Mouse (Mus musculus) lung, adult 2 months (tissue): ENCODE results near the gene Olfr1164. TPM values are rescaled to one million over a fixed set of nuclear protein-coding genes. Genes with fewer than 3 reads are reported as not detected.

ENCODE experiments used
- DNase-seq: peaks from one replicate; pipeline ENCODE4 v3.0.0; 2022
- H3K4me1 ChIP-seq: fragments of 200-500 bp; 2 replicates; pipeline ENCODE4 v1.6.1; 2011; ENCODE audit warnings: low read length; ENCODE audit not compliant: control insufficient read depth, insufficient read depth
- H3K4me3 ChIP-seq: fragments of 200-500 bp; replicated peaks from 2 replicates; pipeline ENCODE3; 2011; ENCODE audit warnings: low read depth, mild to moderate bottlenecking, control low read depth, low read length; ENCODE audit errors: extremely low read depth
- CTCF ChIP-seq: fragments of 200-500 bp; IDR thresholded peaks from 2 replicates; pipeline ENCODE4 v1.5.1; 2011; ENCODE audit warnings: mild to moderate bottlenecking, low read length, control low read depth; ENCODE audit not compliant: insufficient read depth
- POLR2A ChIP-seq: fragments of 200-500 bp; IDR thresholded peaks from 2 replicates; pipeline ENCODE4 v1.6.1; 2011; ENCODE audit warnings: low read depth, mild to moderate bottlenecking, control low read depth, low read length, borderline replicate concordance; ENCODE audit errors: extremely low read depth
- WGBS: fragments of 180-500 bp; shearing (Covaris S2); methylation state at CpG from one replicate; pipeline ENCODE4 v1.1.7; 2018; 5-methylcytosine and 5-hydroxymethylcytosine counted together
- polyA plus RNA-seq: library from polyadenylated mRNA; depleted of rRNA; stranded (reverse); fragments of >200 nt; gene quantifications from 2 replicates; pipeline ENCODE4 v1.2.3, GENCODE M21; 2012; rRNA removed

Olfr1164 gene
- polyA plus RNA-seq = not detected in 2 replicates

DNA sequence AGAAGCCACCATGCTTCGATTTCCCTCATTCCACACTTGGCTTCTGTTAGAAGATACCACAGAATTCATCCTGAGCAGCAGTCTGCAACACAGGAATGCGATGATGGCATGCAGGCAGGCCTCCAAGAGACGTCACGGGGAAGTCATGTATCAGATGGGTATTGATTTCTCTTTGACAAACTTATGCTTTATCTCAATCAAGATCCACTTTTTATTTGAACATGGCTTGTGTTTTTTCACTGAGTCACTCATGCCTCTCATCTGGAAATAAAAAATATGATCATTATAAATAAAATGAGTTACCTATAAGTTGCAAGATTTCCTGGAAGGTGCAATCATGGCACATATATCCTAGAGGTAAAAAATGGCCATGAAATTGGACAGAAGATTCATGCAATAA is at the start of gene Olfr1164:
Gene Olfr1164, minus strand, starts transcription at position 101 of the 400 bp plus-strand sequence.
- WGBS = 73% methylated on average over 4 of the region's 4 CpGs
- Histone ChIP-seq H3K4me3 (no peak within 1 kb of the TSS), H3K4me1 (no peaks in the 10 kb centered on the region)
- TF ChIP-seq POLR2A (no peak), CTCF (no peak)
- DNase-seq = no peak

DNA sequence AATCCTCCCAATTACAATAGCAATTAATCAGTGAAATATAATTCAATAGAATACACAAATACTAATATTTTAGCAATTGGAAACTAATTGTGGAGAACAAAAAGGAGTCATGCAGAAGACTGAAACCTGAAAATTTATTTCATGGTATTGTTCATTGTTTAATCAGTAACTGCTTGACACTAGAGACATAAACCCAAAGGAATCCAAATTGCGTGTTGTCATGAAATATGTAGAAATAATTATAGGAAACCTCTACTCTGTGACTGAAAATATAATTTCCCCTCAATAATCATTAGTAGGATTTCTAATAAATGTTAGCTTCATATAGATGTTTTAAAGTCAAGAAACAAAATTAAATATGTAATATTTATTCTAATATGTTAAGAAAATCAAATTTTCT is 34.4 kb upstream of the Olfr1164 start, which contains the start of gene Olfr1166:
Gene Olfr1166, minus strand, starts transcription at position 101 of the 400 bp plus-strand sequence.
- DNase-seq = no peak
- no peak within 1 kb of the TSS for H3K4me3 ChIP-seq
- no peaks in the 10 kb centered on the region for H3K4me1 ChIP-seq
- WGBS = 92% methylated on average over 1 of the region's 1 CpGs
- TF ChIP-seq POLR2A (no peak), CTCF (no peak)

DNA sequence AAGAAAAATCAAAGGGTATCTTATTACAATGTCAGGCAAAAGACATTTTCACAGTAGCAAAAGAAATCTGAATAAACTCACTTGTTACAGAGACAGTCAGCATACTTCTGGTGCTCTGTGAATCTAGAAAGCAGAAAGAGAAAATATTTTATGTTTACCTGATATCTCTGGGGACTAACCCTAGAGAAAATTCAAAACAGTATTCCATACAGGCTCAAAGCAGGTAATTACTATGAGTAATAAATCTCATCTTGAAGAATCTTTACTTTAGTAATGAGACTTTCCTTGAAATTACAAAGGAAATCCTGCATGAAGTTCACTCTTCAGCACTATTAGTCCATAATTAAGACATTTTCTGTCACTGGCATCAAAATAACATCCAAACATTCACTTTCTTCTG is 22.0 kb downstream of the Olfr1164 start, which contains the start of gene Olfr1163:
Gene Olfr1163, minus strand, starts transcription at position 101 of the 400 bp plus-strand sequence.
- DNase-seq = no peak
- Histone ChIP-seq H3K4me3 (no peak within 1 kb of the TSS), H3K4me1 (no peaks in the 10 kb centered on the region)
- TF ChIP-seq POLR2A (no peak), CTCF (no peak)

DNA sequence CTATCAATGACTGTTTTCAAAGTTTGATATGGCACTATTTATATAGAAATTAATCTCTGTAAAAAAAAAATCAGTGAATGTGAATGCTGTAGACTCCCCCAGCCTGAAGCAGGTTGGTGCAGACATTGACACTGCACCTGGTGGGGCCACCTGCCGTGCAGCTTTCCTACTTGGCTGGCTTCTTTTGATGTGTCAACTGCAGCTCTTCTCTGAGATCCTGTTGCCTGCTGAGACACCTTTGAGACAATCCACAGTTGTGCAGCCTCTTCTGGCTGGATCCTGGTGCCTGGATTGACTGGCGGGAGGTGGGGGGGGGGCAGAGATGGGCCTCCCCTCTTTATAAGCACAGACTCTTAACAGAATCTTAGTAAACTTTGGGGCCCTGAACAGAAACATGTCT is 30.2 kb downstream of the Olfr1164 start:
- no peak for TF ChIP-seq POLR2A
- TF ChIP-seq CTCF = no peak
- Histone ChIP-seq H3K4me1 (no peaks in the 10 kb centered on the region), H3K4me3 (no peak overlapping the region)
- WGBS = 84% methylated on average over 2 of the region's 2 CpGs
- no peak for DNase-seq

DNA sequence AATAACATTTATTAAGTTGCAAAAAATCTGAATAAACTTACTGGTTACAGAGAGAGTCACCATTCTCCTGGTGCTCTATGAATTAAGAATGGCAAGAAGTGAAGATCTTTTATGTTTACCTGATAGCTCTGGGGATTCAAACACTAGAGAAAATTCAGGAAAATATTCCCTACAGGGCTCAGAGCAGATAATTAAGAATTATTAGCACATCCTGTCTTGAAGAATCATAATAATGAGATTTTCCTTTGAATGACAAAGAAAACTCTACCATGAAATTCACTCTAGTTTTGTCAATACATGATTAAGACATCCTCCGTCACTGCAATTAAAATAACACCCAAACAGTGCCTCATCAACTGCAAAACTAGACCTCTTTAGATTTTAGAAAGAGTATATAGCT is 42.7 kb downstream of the Olfr1164 start, which contains the start of gene Olfr1162:
Gene Olfr1162, minus strand, starts transcription at position 101 of the 400 bp plus-strand sequence.
- no peak within 1 kb of the TSS for H3K4me3 ChIP-seq
- TF ChIP-seq CTCF (no peak), POLR2A (no peak)
- H3K4me1 ChIP-seq = no peaks in the 10 kb centered on the region
- WGBS = 78% methylated on average over 1 of the region's 1 CpGs
- no peak for DNase-seq

Other genes with a start within 250 kb of the Olfr1164 start
- not detected in 2 replicates for gene Olfr1150-ps1, start 250.0 kb downstream of the Olfr1164 start, polyA plus RNA-seq
- gene Olfr1151, start 238.1 kb downstream of the Olfr1164 start, polyA plus RNA-seq = not detected in 2 replicates
- gene Olfr1152, start 227.5 kb downstream of the Olfr1164 start, polyA plus RNA-seq = not detected in 2 replicates
- not detected in 2 replicates for gene Olfr1153, start 199.0 kb downstream of the Olfr1164 start, polyA plus RNA-seq
- not detected in 2 replicates for gene Olfr1154, start 188.8 kb downstream of the Olfr1164 start, polyA plus RNA-seq
- not detected in 2 replicates for gene Olfr1155, start 148.8 kb downstream of the Olfr1164 start, polyA plus RNA-seq
- not detected in 2 replicates for gene Olfr1156, start 140.9 kb downstream of the Olfr1164 start, polyA plus RNA-seq
- gene Olfr1157, start 125.7 kb downstream of the Olfr1164 start, polyA plus RNA-seq = not detected in 2 replicates
- gene Olfr74, start 119.3 kb downstream of the Olfr1164 start, polyA plus RNA-seq = not detected in 2 replicates
- not detected in 2 replicates for gene Olfr1158, start 103.9 kb downstream of the Olfr1164 start, polyA plus RNA-seq
- not detected in 2 replicates for gene Olfr1160, start 85.7 kb downstream of the Olfr1164 start, polyA plus RNA-seq
- gene Olfr1161, start 71.2 kb downstream of the Olfr1164 start, polyA plus RNA-seq = not detected in 2 replicates
- gene Olfr73, start 56.3 kb downstream of the Olfr1164 start, polyA plus RNA-seq = not detected in 2 replicates
- not detected in 2 replicates for gene Olfr1162, start 42.8 kb downstream of the Olfr1164 start, polyA plus RNA-seq
- not detected in 2 replicates for gene Olfr1163, start 22.1 kb downstream of the Olfr1164 start, polyA plus RNA-seq
- gene Olfr1166, start 34.3 kb upstream of the Olfr1164 start, polyA plus RNA-seq = not detected in 2 replicates
- not detected in 2 replicates for gene Olfr1167, start 61.2 kb upstream of the Olfr1164 start, polyA plus RNA-seq
- gene Olfr1168, start 87.9 kb upstream of the Olfr1164 start, polyA plus RNA-seq = not detected in 2 replicates
- gene Olfr1170, start 134.4 kb upstream of the Olfr1164 start, polyA plus RNA-seq = not detected in 2 replicates
- gene Olfr1173, start 185.9 kb upstream of the Olfr1164 start, polyA plus RNA-seq = not detected in 2 replicates
- not detected in 2 replicates for gene Olfr1174-ps, start 221.2 kb upstream of the Olfr1164 start, polyA plus RNA-seq
- gene Olfr1175-ps, start 233.2 kb upstream of the Olfr1164 start, polyA plus RNA-seq = not detected in 2 replicates
- not detected in 2 replicates for gene Olfr1176, start 242.8 kb upstream of the Olfr1164 start, polyA plus RNA-seq